Mouse (Mus musculus) E14TG2a.4 (cell line): ENCODE results near the gene Ceacam1.
"Not testable (repeated sequence)": the region's sequence is repeated elsewhere in the genome, so short reads cannot be mapped to it uniquely, and the experiment has no call there.

Experiments used
- H3K27me3 ChIP-seq: 2 replicates; pipeline ENCODE4 v1.6.1; 2014; ENCODE audit warnings: low read length, control low read depth; ENCODE audit not compliant: insufficient read depth
- H3K36me3 ChIP-seq: 2 replicates; pipeline ENCODE4 v1.6.1; 2014; ENCODE audit warnings: low read length, control low read depth; ENCODE audit not compliant: insufficient read depth
- H3K4me1 ChIP-seq: replicated peaks from 2 replicates; pipeline ENCODE4 v1.6.1; 2014; ENCODE audit warnings: low read depth, low read length, control low read depth
- H3K4me3 ChIP-seq: replicated peaks from 2 replicates; pipeline ENCODE4 v1.5.1; 2014; ENCODE audit warnings: mild to moderate bottlenecking, low read length
- H3K9me3 ChIP-seq: 2 replicates; pipeline ENCODE4 v1.6.1; 2014; ENCODE audit warnings: low read length, control low read depth
- CTCF ChIP-seq: conservative IDR thresholded peaks from 2 replicates; pipeline ENCODE4 v1.5.1; 2014; ENCODE audit warnings: low read length
- NANOG ChIP-seq: IDR thresholded peaks from 2 replicates; pipeline ENCODE4 v1.6.1; 2014; ENCODE audit warnings: borderline replicate concordance, low read length, mixed read lengths
- POU5F1 ChIP-seq: IDR thresholded peaks from 2 replicates; pipeline ENCODE4 v1.6.1; 2014; ENCODE audit warnings: low read length, borderline replicate concordance

Ceacam1 gene

GRCm38 (mm10) chr7:25477091-25477751, at the start of gene Ceacam1:
Gene Ceacam1, minus strand, starts transcription at chr7:25477603.
- H3K9me3 ChIP-seq, H3K27me3 ChIP-seq: not testable (repeated sequence)
- Histone ChIP-seq H3K4me1 (peaks cover 26% of the 10 kb centered on the region), H3K36me3 (peaks cover 25% of the 10 kb centered on the region), H3K4me3 (peak within 1 kb of the TSS; percentile 41)

DNA sequence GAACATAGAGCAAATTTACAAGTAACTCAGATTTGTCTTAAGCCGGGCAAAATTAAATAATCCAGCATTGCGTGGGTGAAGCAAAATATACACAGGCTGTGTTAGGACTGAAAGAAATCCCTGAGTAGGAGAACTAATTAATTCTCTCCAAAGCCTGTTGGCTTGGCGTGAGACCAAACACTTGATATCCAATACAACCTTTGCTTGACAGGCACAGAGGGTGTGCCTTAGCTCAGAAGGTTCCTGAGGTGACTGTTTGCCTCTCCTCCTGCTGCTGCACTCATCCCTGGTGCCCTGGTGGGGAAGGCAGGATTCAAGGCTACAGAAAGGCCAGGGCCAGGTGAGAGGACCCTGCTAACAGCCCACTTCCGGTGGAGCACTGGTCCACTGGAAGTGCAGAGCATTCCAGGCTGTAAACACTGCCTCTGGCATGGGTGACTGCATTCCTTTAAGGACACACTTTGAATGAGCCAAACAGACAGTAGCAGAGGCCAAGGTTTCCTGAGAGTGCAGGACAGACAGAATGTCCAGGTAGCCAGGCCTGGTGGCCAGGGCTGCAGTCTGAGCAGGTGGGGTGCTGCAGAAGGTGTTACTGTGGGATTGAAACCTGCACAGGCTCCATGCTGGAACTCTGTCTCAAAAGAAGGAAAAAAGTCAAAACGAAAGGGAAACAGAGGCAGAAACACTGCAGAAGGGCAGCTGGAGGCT, 38.8 kb upstream of the Ceacam1 start:
- not testable (repeated sequence) for H3K4me3 ChIP-seq, H3K4me1 ChIP-seq, H3K9me3 ChIP-seq, H3K36me3 ChIP-seq, H3K27me3 ChIP-seq

DNA sequence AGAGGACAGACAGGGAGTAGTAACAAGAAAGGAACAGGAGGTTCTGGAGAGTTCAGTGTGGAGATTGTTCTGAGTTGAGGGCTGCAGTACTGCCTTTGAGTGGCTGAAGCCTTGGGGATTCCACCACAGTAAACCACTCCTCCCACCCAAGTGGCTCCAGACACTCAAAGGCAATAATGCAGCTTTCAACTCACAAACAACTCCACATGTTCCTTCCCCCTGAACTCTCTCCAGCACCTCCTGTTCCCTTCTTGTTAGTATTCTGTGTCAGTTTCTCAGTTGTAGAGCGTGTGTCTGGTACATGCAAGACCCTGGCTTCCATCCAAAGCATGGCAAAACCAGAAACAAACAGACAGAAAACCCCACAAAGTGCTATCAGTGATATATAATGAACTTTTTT, 38.3 kb upstream of the Ceacam1 start:
- H3K4me1 ChIP-seq, H3K36me3 ChIP-seq, H3K9me3 ChIP-seq: not testable (repeated sequence)

GRCm38 (mm10) chr7:25509925-25510324, 32.5 kb upstream of the Ceacam1 start:
- no peak for TF ChIP-seq CTCF
- TF ChIP-seq NANOG, result no peak
- no peak for TF ChIP-seq POU5F1
- no peaks in the 10 kb centered on the region for H3K36me3 ChIP-seq
- H3K4me3 ChIP-seq, result no peak overlapping the region
- no peaks in the 10 kb centered on the region for H3K27me3 ChIP-seq
- H3K4me1 ChIP-seq, result no peaks in the 10 kb centered on the region
- H3K9me3 ChIP-seq, result peaks cover 13% of the 10 kb centered on the region

More for the DNA sequence above, 38.3 kb upstream of the Ceacam1 start:
- not testable (repeated sequence) for H3K27me3 ChIP-seq, H3K4me3 ChIP-seq

DNA sequence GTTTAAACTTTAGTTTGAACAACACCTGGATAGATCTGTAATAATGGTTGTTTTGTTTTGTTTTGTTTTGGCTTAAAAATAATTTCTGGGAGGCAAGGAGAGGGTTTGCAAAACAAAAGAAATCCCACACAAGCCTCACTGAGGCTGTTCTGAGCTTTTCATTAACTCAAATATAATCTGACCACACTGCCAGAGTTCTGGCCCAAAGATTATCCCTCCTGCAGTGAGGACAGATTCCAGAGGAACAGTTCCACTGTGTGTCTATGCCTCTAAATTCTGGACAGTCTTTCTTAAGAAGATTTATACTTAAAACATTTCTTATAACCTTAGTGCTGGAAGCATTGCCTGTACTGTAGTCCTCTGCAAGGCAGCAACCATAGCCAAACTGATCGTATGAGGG, 17.2 kb upstream of the Ceacam1 start:
- Histone ChIP-seq H3K4me3 (no peak overlapping the region), H3K9me3 (peaks cover 11% of the 10 kb centered on the region), H3K27me3 (no peaks in the 10 kb centered on the region), H3K36me3 (no peaks in the 10 kb centered on the region), H3K4me1 (no peaks in the 10 kb centered on the region)
- TF ChIP-seq POU5F1 (no peak), CTCF (no peak), NANOG (no peak)

DNA sequence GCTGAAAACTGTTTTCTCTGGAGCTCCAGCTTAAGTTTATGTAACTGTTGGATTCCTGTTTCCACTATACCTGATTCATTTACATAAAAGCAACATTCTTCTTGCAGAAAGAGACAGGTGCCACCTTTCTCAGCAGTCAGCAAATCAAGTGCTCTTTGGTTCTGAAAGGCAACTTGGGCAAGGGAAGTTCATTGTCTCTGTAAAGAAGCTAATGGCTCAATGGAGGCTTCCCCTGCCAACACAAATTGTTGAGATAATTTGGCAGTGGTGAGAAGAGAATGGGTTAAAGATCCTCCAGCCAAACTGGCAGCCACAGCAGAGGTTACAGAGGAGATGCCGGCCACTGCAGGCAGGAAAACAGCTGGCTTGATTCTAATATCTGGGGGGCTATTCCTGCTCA, 13.3 kb upstream of the Ceacam1 start:
- not testable (repeated sequence) for H3K4me3 ChIP-seq, H3K36me3 ChIP-seq, H3K4me1 ChIP-seq, H3K27me3 ChIP-seq
- H3K9me3 ChIP-seq, result peaks cover 32% of the 10 kb centered on the region

DNA sequence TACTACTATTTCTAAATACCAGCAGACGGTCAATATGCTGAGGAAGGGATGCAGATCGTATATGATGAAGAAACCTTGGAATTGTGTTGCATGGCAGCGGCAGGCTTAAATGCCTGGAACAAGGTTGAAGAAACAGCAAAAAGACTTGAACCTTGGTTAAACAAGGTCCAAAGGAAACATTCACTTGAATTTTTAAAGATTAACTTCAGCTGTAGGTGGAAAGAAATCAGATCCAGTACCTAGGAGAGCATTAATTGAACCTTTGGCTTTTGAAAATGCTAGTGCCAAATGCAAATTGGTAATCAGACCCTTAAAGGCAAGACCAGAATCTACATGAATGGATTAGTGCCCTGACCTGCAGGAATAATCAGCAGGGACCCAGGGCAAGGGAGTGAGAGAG, 12.0 kb upstream of the Ceacam1 start:
- H3K4me1 ChIP-seq, H3K4me3 ChIP-seq, H3K27me3 ChIP-seq, H3K36me3 ChIP-seq: not testable (repeated sequence)
- peaks cover 32% of the 10 kb centered on the region for H3K9me3 ChIP-seq

DNA sequence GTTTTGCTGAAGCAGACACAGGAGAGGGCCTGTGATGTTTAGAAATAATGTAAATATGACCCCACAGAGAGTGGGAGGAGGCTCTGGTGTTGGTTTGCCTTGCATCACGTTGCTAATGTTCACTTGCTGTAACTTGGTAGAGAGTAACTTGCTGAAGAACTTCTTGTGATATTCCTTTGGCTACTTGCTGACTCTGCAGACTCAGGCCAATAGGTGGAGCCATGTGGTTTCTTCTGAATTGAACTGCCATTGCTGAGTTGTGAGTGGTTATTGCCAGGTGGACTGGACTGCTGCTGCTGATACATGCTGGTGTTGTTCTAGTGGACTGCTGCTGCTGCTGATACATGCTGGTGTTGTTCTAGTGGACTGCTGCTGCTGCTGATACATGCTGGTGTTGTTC, 8.8 kb upstream of the Ceacam1 start:
- TF ChIP-seq NANOG (no peak), CTCF (no peak), POU5F1 (no peak)
- no peaks in the 10 kb centered on the region for H3K36me3 ChIP-seq
- H3K9me3 ChIP-seq, result peaks cover 32% of the 10 kb centered on the region
- H3K4me1 ChIP-seq, result no peaks in the 10 kb centered on the region
- H3K4me3 ChIP-seq, result no peak overlapping the region
- H3K27me3 ChIP-seq, result no peaks in the 10 kb centered on the region

GRCm38 (mm10) chr7:25485061-25485460, 7.7 kb upstream of the Ceacam1 start:
- Histone ChIP-seq H3K4me1 (no peaks in the 10 kb centered on the region), H3K36me3 (no peaks in the 10 kb centered on the region), H3K27me3 (no peaks in the 10 kb centered on the region), H3K4me3 (no peak overlapping the region), H3K9me3 (peaks cover 25% of the 10 kb centered on the region)
- no peak for TF ChIP-seq NANOG
